8 mouse cellular contexts compared by ENCODE assay signal in genomic region chr7:102222830-102223556, GRCm38 (mm10). TPM values are rescaled to one million over a fixed set of nuclear protein-coding genes. Genes with fewer than 3 reads are reported as not detected.
DNase-seq lines count a peak whose midpoint lies in the region; ATAC-seq and TF ChIP-seq lines count a peak whose summit lies in the region.

No protein-coding gene starts in this region.

- no peaks in the 10 kb centered on the region for H3K9me3 ChIP-seq in embryonic facial prominence, embryonic 13.5 days
- H3K9me3 ChIP-seq in liver, embryonic 12.5 days (replicated peaks), result no peaks in the 10 kb centered on the region
- H3K9me3 ChIP-seq in stomach, embryonic 15.5 days, result no peaks in the 10 kb centered on the region

- H3ac ChIP-seq in myocyte (ENCODE audit: control insufficient read depth, insufficient read length), result peak overlapping the region; percentile 40

- WGBS in embryonic facial prominence, embryonic 13.5 days, result 1% methylated on average over 31 of the region's 31 CpGs
- WGBS in kidney, adult 2 months, result 2% methylated on average over 31 of the region's 31 CpGs
- 3% methylated on average over 31 of the region's 31 CpGs for WGBS in liver, embryonic 12.5 days (ENCODE audit: insufficient replicate concordance)
- under 1% methylated on average over 31 of the region's 31 CpGs for WGBS in stomach, embryonic 15.5 days

- ATAC-seq in embryonic facial prominence, embryonic 13.5 days (ENCODE audit: insufficient number of reproducible peaks, insufficient read depth, low FRiP score, low TSS enrichment, low read depth), result peak; percentile 85
- ATAC-seq in liver, embryonic 12.5 days, result peak; percentile 78
- peak; percentile 80 for ATAC-seq in stomach, embryonic 15.5 days (ENCODE audit: insufficient read depth, low FRiP score, low read depth)

- peak overlapping the region; percentile 72 for H3K4me2 ChIP-seq in embryonic facial prominence, embryonic 13.5 days
- peak overlapping the region; percentile 93 for H3K4me2 ChIP-seq in liver, embryonic 12.5 days
- peak overlapping the region; percentile 94 for H3K4me2 ChIP-seq in myocyte (ENCODE audit: low read depth)
- peak overlapping the region; percentile 76 for H3K4me2 ChIP-seq in stomach, embryonic 15.5 days

- peak; percentile 84 for DNase-seq in 416B (ENCODE audit: low read depth)
- peak; percentile 86 for DNase-seq in adrenal gland, postnatal 10 days
- peak; percentile 82 for DNase-seq in heart, adult 8-10 months (ENCODE audit: low spot score)
- DNase-seq in kidney, adult 2 months, result peak; percentile 78

- no peaks in the 10 kb centered on the region for H3K27me3 ChIP-seq in embryonic facial prominence, embryonic 13.5 days
- no peaks in the 10 kb centered on the region for H3K27me3 ChIP-seq in kidney, adult 2 months (replicated peaks; ENCODE audit: control insufficient read depth, insufficient read depth, low read length)
- H3K27me3 ChIP-seq in liver, embryonic 12.5 days (replicated peaks), result no peaks in the 10 kb centered on the region
- H3K27me3 ChIP-seq in myocyte (ENCODE audit: control insufficient read depth, insufficient read depth, insufficient read length), result no peaks in the 10 kb centered on the region
- no peaks in the 10 kb centered on the region for H3K27me3 ChIP-seq in stomach, embryonic 15.5 days (replicated peaks)

- H3K4me1 ChIP-seq in embryonic facial prominence, embryonic 13.5 days, result peaks cover 6% of the 10 kb centered on the region; the same call in 1 of the 2 replicates
- H3K4me1 ChIP-seq in kidney, adult 2 months (ENCODE audit: control insufficient read depth, insufficient read depth, low read length), result no peaks in the 10 kb centered on the region
- H3K4me1 ChIP-seq in liver, embryonic 12.5 days, result peaks cover 28% of the 10 kb centered on the region
- H3K4me1 ChIP-seq in stomach, embryonic 15.5 days, result 0 out of 2 replicates have a peak, but pooled peaks cover 9% of the 10 kb centered on the region

- H3K27ac ChIP-seq in embryonic facial prominence, embryonic 13.5 days, result peak overlapping the region; percentile 86
- H3K27ac ChIP-seq in kidney, adult 2 months (ENCODE audit: insufficient read depth, low read depth, low read length), result peak overlapping the region; percentile 53; the same call in 1 of the 2 replicates
- peak overlapping the region; percentile 53 for H3K27ac ChIP-seq in liver, embryonic 12.5 days
- H3K27ac ChIP-seq in stomach, embryonic 15.5 days, result peak overlapping the region; percentile 87

- H3K9ac ChIP-seq in embryonic facial prominence, embryonic 13.5 days, result peak overlapping the region; percentile 84
- H3K9ac ChIP-seq in liver, embryonic 12.5 days, result peak overlapping the region; percentile 72
- peak overlapping the region; percentile 48; the same call in 1 of the 2 replicates for H3K9ac ChIP-seq in stomach, embryonic 15.5 days

- H3K36me3 ChIP-seq in embryonic facial prominence, embryonic 13.5 days, result peaks cover 24% of the 10 kb centered on the region
- no peaks in the 10 kb centered on the region for H3K36me3 ChIP-seq in kidney, adult 2 months (ENCODE audit: control insufficient read depth, insufficient read depth, low read length)
- H3K36me3 ChIP-seq in liver, embryonic 12.5 days, result peaks cover 4% of the 10 kb centered on the region; the same call in 1 of the 2 replicates
- no peaks in the 10 kb centered on the region for H3K36me3 ChIP-seq in myocyte (ENCODE audit: control insufficient read depth, insufficient read depth)
- H3K36me3 ChIP-seq in stomach, embryonic 15.5 days, result no peaks in the 10 kb centered on the region

- no peaks in the 10 kb centered on the region for H3K79me2 ChIP-seq in myocyte (ENCODE audit: control insufficient read depth, insufficient read depth)

- peak overlapping the region; percentile 71 for H3K4me3 ChIP-seq in embryonic facial prominence, embryonic 13.5 days
- H3K4me3 ChIP-seq in kidney, adult 2 months (ENCODE audit: insufficient read depth, low read depth, low read length), result peak overlapping the region; percentile 86
- peak overlapping the region; percentile 69 for H3K4me3 ChIP-seq in liver, embryonic 12.5 days
- H3K4me3 ChIP-seq in myocyte, result peak overlapping the region; percentile 40
- H3K4me3 ChIP-seq in stomach, embryonic 15.5 days (replicated peaks), result peak overlapping the region; percentile 77

- no peak for TF ChIP-seq CTCF in kidney, adult 2 months (conservative IDR thresholded peaks at IDR 0.05; ENCODE audit: insufficient read depth, insufficient read length, low read depth, low read length)

- TF ChIP-seq POLR2A in kidney, adult 2 months (IDR thresholded peaks at IDR 0.05; ENCODE audit: low read depth, low read length), result no peak
- peak; percentile 40 for TF ChIP-seq POLR2A in myocyte (IDR thresholded peaks at IDR 0.05; ENCODE audit: insufficient read length, low read depth)

TF ChIP-seq in myocyte, 11 proteins besides CTCF, POLR2A, EP300 and RAD21:
- TF ChIP-seq MAX (IDR thresholded peaks at IDR 0.05; ENCODE audit: low read depth), result no peak
- peak; percentile 14 for TF ChIP-seq POLR2AphosphoS2 (IDR thresholded peaks at IDR 0.05; ENCODE audit: insufficient read length, low read depth)
- TF ChIP-seq E2F4 (IDR thresholded peaks at IDR 0.05; ENCODE audit: insufficient read depth), result no peak
TF ChIP-seq in myocyte: peak in this region for 1.

RNA-seq across cellular contexts. Expression of gene Pgap2, which starts 13.0 kb away (rescaled TPM):
- total RNA-seq in adrenal gland, postnatal 10 days (2021), result 100 to 1,000 TPM in 1 of 2 experiments, 10 to 100 TPM in 1; 86.1 to 109 TPM
- polyA plus RNA-seq in embryonic facial prominence, embryonic 13.5 days (2015; fragmentation: Nextera tagmentation; extraction: Ambion mirVana), result 93.5 and 98.9 TPM in 2 replicates
- total RNA-seq in heart, adult 8-10 months (2022), result 10 to 100 TPM; 62.6 to 83.1 (median 73.8) TPM
- polyA plus RNA-seq in kidney, adult 2 months (2012; rRNA removed), result 50.8 and 65.9 TPM in 2 replicates
- polyA plus RNA-seq in liver, embryonic 12.5 days (2016; fragmentation: Nextera tagmentation; extraction: Ambion mirVana), result 28.5 and 28.6 TPM in 2 replicates
- 33.3 TPM for polyA plus RNA-seq in myocyte (2012; fragmentation: generic; extraction: Trizol)
- polyA plus RNA-seq in stomach, embryonic 15.5 days (2015; fragmentation: Nextera tagmentation; extraction: Ambion mirVana), result 96.3 and 99.2 TPM in 2 replicates

RNA-seq across cellular contexts. Expression of gene Nup98, which starts 13.0 kb away (rescaled TPM):
- 10 to 100 TPM; 49.4 to 49.7 TPM for total RNA-seq in adrenal gland, postnatal 10 days (2021)
- 37.1 and 38.7 TPM in 2 replicates for polyA plus RNA-seq in embryonic facial prominence, embryonic 13.5 days (2015; fragmentation: Nextera tagmentation; extraction: Ambion mirVana)
- total RNA-seq in heart, adult 8-10 months (2022), result 10 to 100 TPM; 31.6 to 34.8 (median 32.8) TPM
- polyA plus RNA-seq in kidney, adult 2 months (2012; rRNA removed), result 13.0 and 13.3 TPM in 2 replicates
- polyA plus RNA-seq in liver, embryonic 12.5 days (2016; fragmentation: Nextera tagmentation; extraction: Ambion mirVana), result 30.4 and 31.0 TPM in 2 replicates
- polyA plus RNA-seq in myocyte (2012; fragmentation: generic; extraction: Trizol), result 16.1 TPM
- 29.5 and 33.6 TPM in 2 replicates for polyA plus RNA-seq in stomach, embryonic 15.5 days (2015; fragmentation: Nextera tagmentation; extraction: Ambion mirVana)

RNA-seq across cellular contexts. Expression of gene Rhog, which starts 32.9 kb away (rescaled TPM):
- 10 to 100 TPM; 47.9 to 57.5 TPM for total RNA-seq in adrenal gland, postnatal 10 days (2021)
- polyA plus RNA-seq in embryonic facial prominence, embryonic 13.5 days (2015; fragmentation: Nextera tagmentation; extraction: Ambion mirVana), result 59.5 and 60.7 TPM in 2 replicates
- total RNA-seq in heart, adult 8-10 months (2022), result 10 to 100 TPM; 17.5 to 20.1 (median 19.2) TPM
- polyA plus RNA-seq in kidney, adult 2 months (2012; rRNA removed), result 39.2 and 52.3 TPM in 2 replicates
- polyA plus RNA-seq in liver, embryonic 12.5 days (2016; fragmentation: Nextera tagmentation; extraction: Ambion mirVana), result 61.3 and 63.3 TPM in 2 replicates
- polyA plus RNA-seq in myocyte (2012; fragmentation: generic; extraction: Trizol), result 62.6 TPM
- polyA plus RNA-seq in stomach, embryonic 15.5 days (2015; fragmentation: Nextera tagmentation; extraction: Ambion mirVana), result 58.4 and 67.7 TPM in 2 replicates

RNA-seq across cellular contexts. Expression of gene Stim1, which starts 44.6 kb away (rescaled TPM):
- 10 to 100 TPM; 76.4 to 77.1 TPM for total RNA-seq in adrenal gland, postnatal 10 days (2021)
- 27.7 and 30.1 TPM in 2 replicates for polyA plus RNA-seq in embryonic facial prominence, embryonic 13.5 days (2015; fragmentation: Nextera tagmentation; extraction: Ambion mirVana)
- total RNA-seq in heart, adult 8-10 months (2022), result 10 to 100 TPM; 21.9 to 25.1 (median 24.0) TPM
- polyA plus RNA-seq in kidney, adult 2 months (2012; rRNA removed), result 33.6 and 37.0 TPM in 2 replicates
- 19.5 and 19.9 TPM in 2 replicates for polyA plus RNA-seq in liver, embryonic 12.5 days (2016; fragmentation: Nextera tagmentation; extraction: Ambion mirVana)
- 37.0 TPM for polyA plus RNA-seq in myocyte (2012; fragmentation: generic; extraction: Trizol)
- 26.5 TPM in 2 replicates for polyA plus RNA-seq in stomach, embryonic 15.5 days (2015; fragmentation: Nextera tagmentation; extraction: Ambion mirVana)

Comparison
In these comparisons a context has a peak if more than half of its experiments do, and no peak if none do; other contexts are left out.
1. Peak in every context shown above with its lines: DNase-seq, ATAC-seq, H3K4me3 ChIP-seq and H3K27ac ChIP-seq.